Mouse (Mus musculus): Measurements from ENCODE around the gene Rac3.

DNA sequence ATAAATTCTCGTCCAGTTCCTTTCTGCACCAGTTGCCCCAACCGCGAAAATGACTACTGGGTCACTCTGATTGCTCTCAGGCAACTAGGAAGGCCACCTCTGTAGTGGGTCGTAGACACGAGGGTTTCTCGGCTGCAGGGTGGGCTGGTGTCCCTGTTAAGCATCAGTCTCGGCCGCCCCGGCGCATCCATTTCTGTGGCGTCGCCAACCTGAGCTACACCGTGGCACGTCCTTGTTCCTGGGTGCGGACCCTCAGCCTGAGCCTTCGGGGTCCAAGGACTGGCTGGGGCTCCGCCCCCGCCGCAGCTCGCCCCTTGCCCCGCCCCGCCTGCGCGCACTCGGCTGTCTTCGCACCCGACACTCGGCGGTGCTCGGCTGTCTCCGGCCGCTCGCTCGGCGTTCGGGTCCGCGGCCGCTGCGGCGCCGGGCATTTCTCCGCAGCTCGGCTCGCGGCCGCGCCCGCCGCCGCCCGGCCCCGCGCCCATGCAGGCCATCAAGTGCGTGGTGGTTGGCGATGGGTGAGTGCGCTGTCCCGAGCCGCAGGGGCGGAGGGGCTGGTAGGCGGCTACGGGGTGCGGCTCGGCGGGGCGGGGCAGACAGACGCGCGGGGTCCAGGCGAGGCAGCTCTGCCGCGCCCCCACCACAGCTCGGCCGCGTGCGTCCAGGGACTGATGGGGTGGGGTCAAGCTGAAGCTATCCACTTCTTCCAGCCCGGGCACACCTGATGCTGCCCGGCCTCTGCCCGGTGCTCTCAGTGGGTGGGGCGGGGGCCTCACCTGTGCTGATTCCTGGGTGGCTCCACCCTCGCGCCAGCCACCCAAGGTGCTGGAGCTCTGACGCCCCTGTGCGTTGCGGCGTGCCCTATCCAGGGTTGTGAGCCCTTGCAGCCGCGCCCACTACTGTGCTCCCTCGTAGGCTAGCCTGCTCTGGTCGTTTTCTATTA lies at the start of gene Rac3:
- no peak for TF ChIP-seq FOSL1 (IDR thresholded peaks at IDR 0.05; ENCODE audit: insufficient read depth, low read length, poor library complexity, severe bottlenecking)
- no peak for TF ChIP-seq MYOG (IDR thresholded peaks at IDR 0.05; ENCODE audit: control insufficient read depth, extremely low read depth, insufficient read length)
- no peak for TF ChIP-seq CTCF (IDR thresholded peaks at IDR 0.05; ENCODE audit: control insufficient read depth, insufficient read depth, insufficient read length)
- TF ChIP-seq MYOD1 (IDR thresholded peaks at IDR 0.05; ENCODE audit: control insufficient read depth, insufficient read length, low read depth) = no peak
- TF ChIP-seq MAX (IDR thresholded peaks at IDR 0.05) = no peak

Measured in C2C12 (cell line).